Mouse (Mus musculus): ENCODE measurements around the gene Ube2e1.

The Ube2e1 gene

GRCm38 (mm10) chr14:18317457-18318411 is 13.9 kb downstream of the Ube2e1 start:
- no peak for DNase-seq (ENCODE audit: low spot score)

GRCm38 (mm10) chr14:18304165-18304564 is 27.5 kb downstream of the Ube2e1 start:
- no peak for DNase-seq (ENCODE audit: low spot score)

- DNase-seq (ENCODE audit: low spot score) = no peak
These were observed 28.4 kb downstream of the Ube2e1 start for GRCm38 (mm10) chr14:18303262-18303661.

GRCm38 (mm10) chr14:18302750-18303149 is 28.9 kb downstream of the Ube2e1 start:
- no peak for DNase-seq (ENCODE audit: low spot score)

GRCm38 (mm10) chr14:18301591-18301990 is 30.1 kb downstream of the Ube2e1 start:
- no peak for DNase-seq (ENCODE audit: low spot score)

GRCm38 (mm10) chr14:18300676-18301075 is 31.0 kb downstream of the Ube2e1 start:
- no peak for DNase-seq (ENCODE audit: low spot score)

GRCm38 (mm10) chr14:18298874-18299273 is 32.8 kb downstream of the Ube2e1 start:
- DNase-seq (ENCODE audit: low spot score) = no peak

- no peak for DNase-seq (ENCODE audit: low spot score)
These were observed 34.2 kb downstream of the Ube2e1 start for GRCm38 (mm10) chr14:18297441-18297840.

GRCm38 (mm10) chr14:18292578-18292977 is 39.1 kb downstream of the Ube2e1 start:
- no peak for DNase-seq (ENCODE audit: low spot score)

GRCm38 (mm10) chr14:18292111-18292510 is 39.5 kb downstream of the Ube2e1 start:
- DNase-seq (ENCODE audit: low spot score) = no peak

GRCm38 (mm10) chr14:18287391-18287790 is 44.3 kb downstream of the Ube2e1 start:
- DNase-seq (ENCODE audit: low spot score) = no peak

GRCm38 (mm10) chr14:18286441-18286840 is 45.2 kb downstream of the Ube2e1 start:
- no peak for DNase-seq (ENCODE audit: low spot score)

GRCm38 (mm10) chr14:18285476-18285875 is 46.2 kb downstream of the Ube2e1 start:
- DNase-seq (ENCODE audit: low spot score) = no peak

- DNase-seq (ENCODE audit: low spot score) = peak; percentile 23
These were observed 47.1 kb downstream of the Ube2e1 start for GRCm38 (mm10) chr14:18284581-18284980.

- DNase-seq (ENCODE audit: low spot score) = no peak
These were observed 51.3 kb downstream of the Ube2e1 start for GRCm38 (mm10) chr14:18280375-18280774.

- no peak for DNase-seq (ENCODE audit: low spot score)
These were observed 57.1 kb downstream of the Ube2e1 start for GRCm38 (mm10) chr14:18274526-18274925.

GRCm38 (mm10) chr14:18271666-18272065 is 60.0 kb downstream of the Ube2e1 start:
- DNase-seq (ENCODE audit: low spot score) = no peak

- DNase-seq (ENCODE audit: low spot score) = peak; percentile 99
These were observed 60.9 kb downstream of the Ube2e1 start, which contains the start of the genes Nkiras1 and Rpl15 for GRCm38 (mm10) chr14:18270529-18271441. Gene Nkiras1 (plus strand): TSS chr14:18271136. Gene Rpl15 (minus strand): TSS chr14:18271391.

GRCm38 (mm10) chr14:18269947-18270528 is 61.6 kb downstream of the Ube2e1 start:
- peak; percentile 40 for DNase-seq (ENCODE audit: low spot score)

- DNase-seq (ENCODE audit: low spot score) = no peak
These were observed 68.2 kb downstream of the Ube2e1 start for GRCm38 (mm10) chr14:18263427-18263826.

- DNase-seq (ENCODE audit: low spot score) = no peak
These were observed 70.5 kb downstream of the Ube2e1 start for GRCm38 (mm10) chr14:18261203-18261602.

GRCm38 (mm10) chr14:18242638-18243130 is 89.0 kb downstream of the Ube2e1 start:
- no peak for DNase-seq (ENCODE audit: low spot score)

All from embryo, embryonic 10.5 days (tissue).